Mouse (Mus musculus) midbrain, embryonic 16.5 days (tissue): Measurements from ENCODE around the gene Gm8232. TPM values are rescaled to one million over a fixed set of nuclear protein-coding genes. Genes with fewer than 3 reads are reported as not detected.
"Not testable (repeated sequence)": the region's sequence is repeated elsewhere in the genome, so short reads cannot be mapped to it uniquely, and the experiment has no call there.

ENCODE experiments used
- ATAC-seq: fragments of 200-750 bp; cut with Nextera tagmentation; 2 replicates; pipeline ENCODE4 v1.8.0; 2017; ENCODE audit warnings: moderate TSS enrichment
- H3K27ac ChIP-seq: fragments of 300-500 bp; sonication (generic); 2 replicates; pipeline ENCODE4 v1.5.1; 2014; ENCODE audit warnings: mild to moderate bottlenecking, low read length, mixed read lengths
- H3K27me3 ChIP-seq: fragments of 300-500 bp; sonication (generic); 2 replicates; pipeline ENCODE4 v1.6.1; 2014; ENCODE audit warnings: low read depth, low read length, mixed read lengths; ENCODE audit not compliant: control insufficient read depth, insufficient read depth
- H3K36me3 ChIP-seq: fragments of 300-500 bp; sonication (generic); 2 replicates; pipeline ENCODE4 v1.6.1; 2014; ENCODE audit warnings: mild to moderate bottlenecking, low read length, moderate library complexity, mixed read lengths; ENCODE audit not compliant: control insufficient read depth, insufficient read depth
- H3K4me1 ChIP-seq: fragments of 300-500 bp; sonication (generic); 2 replicates; pipeline ENCODE4 v1.6.1; 2014; ENCODE audit warnings: mild to moderate bottlenecking, low read length, mixed read lengths; ENCODE audit not compliant: control insufficient read depth, insufficient read depth
- H3K4me2 ChIP-seq: fragments of 300-500 bp; sonication (generic); 2 replicates; pipeline ENCODE4 v1.6.1; 2014; ENCODE audit warnings: mild to moderate bottlenecking, low read length, mixed read lengths
- H3K4me3 ChIP-seq: fragments of 300-500 bp; sonication (generic); 2 replicates; pipeline ENCODE4 v1.5.1; 2014; ENCODE audit warnings: low read depth, mild to moderate bottlenecking, low read length, moderate library complexity, mixed read lengths
- H3K9ac ChIP-seq: fragments of 300-500 bp; sonication (generic); 2 replicates; pipeline ENCODE4 v1.6.1; 2014; ENCODE audit warnings: low read depth, low read length, mixed read lengths
- H3K9me3 ChIP-seq: fragments of 300-500 bp; sonication (generic); replicated peaks from 2 replicates; pipeline ENCODE4 v1.6.1; 2014; ENCODE audit warnings: mild to moderate bottlenecking, low read length, mixed read lengths; ENCODE audit not compliant: control insufficient read depth, poor library complexity, severe bottlenecking
- whole genome bisulfite sequencing: fragments of 180-500 bp; shearing (Covaris S2); extraction: QIAGEN DNeasy Blood & Tissue Kit; methylation state at CpG from one replicate; pipeline ENCODE4 v1.1.7; 2014; 5-methylcytosine and 5-hydroxymethylcytosine counted together
- polyA plus RNA-seq: library from polyadenylated mRNA; unstranded; fragments of >200 nt; fragmentation: Nextera tagmentation; extraction: Ambion mirVana; gene quantifications from 2 replicates; pipeline ENCODE4 v1.2.1, GENCODE M21; 2015

The Gm8232 gene
- not detected in 2 replicates for polyA plus RNA-seq

GRCm38 (mm10) chr14:44433335-44433734 lies at the start of gene Gm8232:
Gene Gm8232, plus strand, starts transcription at chr14:44433635.
- not testable (repeated sequence) for H3K27ac ChIP-seq, H3K4me1 ChIP-seq, H3K36me3 ChIP-seq, H3K4me2 ChIP-seq, H3K9ac ChIP-seq, H3K27me3 ChIP-seq, H3K9me3 ChIP-seq, ATAC-seq, H3K4me3 ChIP-seq
- 95% methylated on average over 3 of the region's 3 CpGs for WGBS

- 88% methylated on average over 3 of the region's 4 CpGs for whole genome bisulfite sequencing
- ATAC-seq, H3K9ac ChIP-seq: not testable (repeated sequence)
Observed at GRCm38 (mm10) chr14:44384233-44384632, 49.2 kb upstream of the Gm8232 start.

GRCm38 (mm10) chr14:44410588-44410987 lies 22.8 kb upstream of the Gm8232 start, which contains the start of gene Gm3371:
Gene Gm3371, minus strand, starts transcription at chr14:44410688.
- not testable (repeated sequence) for H3K36me3 ChIP-seq, H3K4me3 ChIP-seq, ATAC-seq, H3K4me1 ChIP-seq, H3K27me3 ChIP-seq, H3K9ac ChIP-seq, H3K27ac ChIP-seq, H3K4me2 ChIP-seq, H3K9me3 ChIP-seq
- no CpG with 5 or more reads among the region's 2 CpGs for WGBS

More at GRCm38 (mm10) chr14:44384233-44384632, 49.2 kb upstream of the Gm8232 start:
- not testable (repeated sequence) for H3K9me3 ChIP-seq, H3K27me3 ChIP-seq, H3K36me3 ChIP-seq, H3K4me3 ChIP-seq, H3K4me1 ChIP-seq, H3K4me2 ChIP-seq, H3K27ac ChIP-seq

Other genes with a start within 250 kb of the Gm8232 start
- gene Gm8212, start 236.0 kb upstream of the Gm8232 start, polyA plus RNA-seq = not detected in 2 replicates
- not detected in 2 replicates for gene 4930503E14Rik, start 220.4 kb upstream of the Gm8232 start, polyA plus RNA-seq
- gene Gm8220, start 148.1 kb upstream of the Gm8232 start, polyA plus RNA-seq = not detected in 2 replicates
- not detected in 2 replicates for gene Gm5930, start 95.1 kb upstream of the Gm8232 start, polyA plus RNA-seq
- not detected in 2 replicates for gene Gm8229, start 68.3 kb upstream of the Gm8232 start, polyA plus RNA-seq
- not detected in 2 replicates for gene Gm3371, start 22.9 kb upstream of the Gm8232 start, polyA plus RNA-seq
- gene BC061237, start 58.8 kb downstream of the Gm8232 start, polyA plus RNA-seq = not detected in 2 replicates
- gene Gm17093, start 84.6 kb downstream of the Gm8232 start, polyA plus RNA-seq = not detected in 2 replicates
- not detected in 2 replicates for gene Gm8247, start 149.5 kb downstream of the Gm8232 start, polyA plus RNA-seq
- gene Gm5624, start 194.3 kb downstream of the Gm8232 start, polyA plus RNA-seq = not detected in 2 replicates